Mouse (Mus musculus) effector memory CD4-positive, alpha-beta T cell, adult 5 months (primary cell): Measurements from ENCODE around the gene Clec2g. TPM values are rescaled to one million over a fixed set of nuclear protein-coding genes. Genes with fewer than 3 reads are reported as not detected.

Experiments used
- polyA plus RNA-seq: library from polyadenylated mRNA; unstranded; fragments of 100-300 nt; shearing (Covaris generic); gene quantifications from one replicate; pipeline ENCODE4 v1.2.1, GENCODE M21; 2017

The Clec2g gene
- polyA plus RNA-seq, result not detected

GRCm38 (mm10) chr6:128934081-128934480 is at the start of gene Clec2g:
TSS of gene Clec2g (plus strand) at chr6:128934381.

GRCm38 (mm10) chr6:128887091-128887790 is 46.9 kb upstream of the Clec2g start, which contains the start of gene Clec2i:
TSS of gene Clec2i (plus strand) at chr6:128887588.

GRCm38 (mm10) chr6:128890948-128891355 is 43.2 kb upstream of the Clec2g start, which contains the start of gene BC035044:
TSS of gene BC035044 (minus strand) at chr6:128891126.

Other genes with a start within 250 kb of the Clec2g start
- not detected for gene Klrb1, start 211.3 kb upstream of the Clec2g start, polyA plus RNA-seq
- gene Klrb1c, start 145.2 kb upstream of the Clec2g start, polyA plus RNA-seq, result 9.7 TPM
- gene Gm44511, start 108.1 kb upstream of the Clec2g start, polyA plus RNA-seq, result not detected
- 0.51 TPM for gene Klrb1b, start 108.0 kb upstream of the Clec2g start, polyA plus RNA-seq
- 99.2 TPM for gene Clec2i, start 46.8 kb upstream of the Clec2g start, polyA plus RNA-seq
- gene BC035044, start 43.3 kb upstream of the Clec2g start, polyA plus RNA-seq, result 2.1 TPM
- gene Klrb1f, start 111.5 kb downstream of the Clec2g start, polyA plus RNA-seq, result 10.4 TPM
- gene Clec2e, start 166.5 kb downstream of the Clec2g start, polyA plus RNA-seq, result not detected
- gene Clec2d, start 246.2 kb downstream of the Clec2g start, polyA plus RNA-seq, result 25.9 TPM